20 mouse cellular contexts compared by ENCODE assay signal in genomic region chr4:17259143-17259542, GRCm38 (mm10).
"Had no signal": no experiment of that assay in that cellular context is flagged by ENCODE, and none has a peak within 500 bp of the region (broad histone marks: within the 10 kb centered on the region; RNA-seq: fewer than 3 reads in every experiment).

No protein-coding gene starts in this region.

- H3K4me3 ChIP-seq: limb, embryonic 12.5 days; limb, embryonic 15.5 days; neural tube, embryonic 12.5 days; neural tube, embryonic 15.5 days had no signal

- H3K4me1 ChIP-seq: limb, embryonic 12.5 days; limb, embryonic 15.5 days; neural tube, embryonic 12.5 days; neural tube, embryonic 15.5 days had no signal

- H3K4me2 ChIP-seq: limb, embryonic 12.5 days; limb, embryonic 15.5 days; liver, embryonic 11.5 days; midbrain, embryonic 11.5 days; neural tube, embryonic 12.5 days; neural tube, embryonic 15.5 days had no signal

- H3K9ac ChIP-seq: limb, embryonic 12.5 days; limb, embryonic 15.5 days; liver, embryonic 14.5 days; liver, postnatal 0 days; neural tube, embryonic 12.5 days; neural tube, embryonic 15.5 days had no signal

- H3K27me3 ChIP-seq: limb, embryonic 12.5 days; limb, embryonic 15.5 days; neural tube, embryonic 12.5 days; neural tube, embryonic 15.5 days had no signal

- ATAC-seq: liver, postnatal 0 days had no signal

- DNase-seq: kidney, adult 18-20 months; kidney, adult 9 months; kidney, postnatal 14 days; kidney, postnatal 4 days; left cerebral cortex, postnatal 4 days; liver, postnatal 0 days; lung, postnatal 14 days; lung, postnatal 4 days; midbrain, embryonic 14.5 days; retina, postnatal 1 day; right cerebral cortex, postnatal 25 days; spleen, adult 18-20 months; thymus, postnatal 25 days had no signal

- H3K27ac ChIP-seq: limb, embryonic 12.5 days; limb, embryonic 15.5 days; liver, embryonic 14.5 days; neural tube, embryonic 12.5 days; neural tube, embryonic 15.5 days had no signal

- H3K36me3 ChIP-seq: limb, embryonic 12.5 days; limb, embryonic 15.5 days; neural tube, embryonic 12.5 days; neural tube, embryonic 15.5 days had no signal

- H3K9me3 ChIP-seq: limb, embryonic 12.5 days; limb, embryonic 15.5 days; neural tube, embryonic 12.5 days; neural tube, embryonic 15.5 days had no signal
